Mouse (Mus musculus) heart, embryonic 16.5 days (tissue): ENCODE measurements around the gene Camta1. TPM values are rescaled to one million over a fixed set of nuclear protein-coding genes. Genes with fewer than 3 reads are reported as not detected.

ENCODE experiments used
- ATAC-seq: fragments of 200-750 bp; cut with Nextera tagmentation; replicated peaks from 2 replicates; pipeline ENCODE4 v1.8.0; 2017; ENCODE audit warnings: moderate number of reproducible peaks; ENCODE audit not compliant: insufficient read depth, low FRiP score; ENCODE audit errors: extremely low read depth
- H3K27ac ChIP-seq: fragments of 300-500 bp; sonication (generic); 2 replicates; pipeline ENCODE4 v1.5.1; 2014; ENCODE audit warnings: mild to moderate bottlenecking, low read length, control low read depth, moderate library complexity
- H3K27me3 ChIP-seq: fragments of 300-500 bp; sonication (generic); 2 replicates; pipeline ENCODE4 v1.6.1; 2014; ENCODE audit warnings: low read length, mixed read lengths; ENCODE audit not compliant: control insufficient read depth, insufficient read depth
- H3K36me3 ChIP-seq: fragments of 300-500 bp; sonication (generic); 2 replicates; pipeline ENCODE4 v1.6.1; 2014; ENCODE audit not compliant: control insufficient read depth, insufficient read depth
- H3K4me1 ChIP-seq: fragments of 300-500 bp; sonication (generic); 2 replicates; pipeline ENCODE4 v1.6.1; 2014; ENCODE audit warnings: low read length, mixed read lengths; ENCODE audit not compliant: control insufficient read depth, insufficient read depth
- H3K4me2 ChIP-seq: fragments of 300-500 bp; sonication (generic); 2 replicates; pipeline ENCODE4 v1.6.1; 2014; ENCODE audit warnings: low read depth, mild to moderate bottlenecking, control low read depth, low read length
- H3K4me3 ChIP-seq: fragments of 300-500 bp; sonication (generic); 2 replicates; pipeline ENCODE4 v1.5.1; 2014; ENCODE audit warnings: mild to moderate bottlenecking, control low read depth, low read length
- H3K9ac ChIP-seq: fragments of 300-500 bp; sonication (generic); 2 replicates; pipeline ENCODE4 v1.6.1; 2014; ENCODE audit warnings: low read length, control low read depth
- H3K9me3 ChIP-seq: fragments of 300-500 bp; sonication (generic); replicated peaks from 2 replicates; pipeline ENCODE4 v1.6.1; 2016; ENCODE audit warnings: low read length; ENCODE audit not compliant: control insufficient read depth
- WGBS: fragments of 180-500 bp; shearing (Covaris S2); extraction: QIAGEN DNeasy Blood & Tissue Kit; methylation state at CpG from one replicate; pipeline ENCODE4 v1.1.7; 2014; 5-methylcytosine and 5-hydroxymethylcytosine counted together
- polyA plus RNA-seq: library from polyadenylated mRNA; unstranded; fragments of >200 nt; fragmentation: Nextera tagmentation; extraction: Ambion mirVana; gene quantifications from 2 replicates; pipeline ENCODE4 v1.2.1, GENCODE M21; 2015

Camta1 gene
- polyA plus RNA-seq, 1 experiment from 2014 or later: 141 TPM

- Histone ChIP-seq H3K9me3 (no peaks in the 10 kb centered on the region), H3K4me2 (no peak overlapping the region), H3K4me1 (no peaks in the 10 kb centered on the region; the same call in 1 of the 2 replicates), H3K27me3 (no peaks in the 10 kb centered on the region), H3K4me3 (no peak overlapping the region), H3K9ac (no peak overlapping the region), H3K27ac (no peak overlapping the region), H3K36me3 (no peaks in the 10 kb centered on the region)
- 80% methylated on average over 13 of the region's 13 CpGs for WGBS
- no peak for ATAC-seq
These were observed 189.2 kb downstream of the Camta1 start for GRCm38 (mm10) chr4:151672452-151672851.

DNA sequence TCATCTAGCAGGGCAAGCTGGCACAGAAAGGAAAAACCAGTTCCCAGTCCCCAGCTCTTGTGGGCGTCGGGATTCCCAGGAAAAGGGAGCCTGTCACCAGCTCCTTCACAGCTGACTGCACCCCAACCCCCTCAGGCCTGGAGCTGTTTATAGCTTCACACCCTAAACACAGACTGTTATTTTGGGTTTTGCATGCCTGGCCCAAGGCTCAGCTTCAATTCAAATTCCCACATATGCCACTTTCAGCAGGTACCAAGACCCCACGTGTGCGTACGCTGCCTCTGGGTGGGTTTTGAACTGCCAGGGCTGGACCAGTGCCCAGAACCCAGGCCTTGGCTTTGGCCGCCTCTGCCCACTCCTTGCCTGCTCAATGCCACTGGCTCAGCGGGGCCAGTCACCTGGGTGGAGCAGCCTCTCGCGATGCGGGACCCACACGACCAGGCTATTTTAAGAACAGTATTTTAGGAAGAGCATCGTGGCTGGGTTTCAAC, 195.2 kb downstream of the Camta1 start:
- Histone ChIP-seq H3K27me3 (no peaks in the 10 kb centered on the region), H3K9ac (peak overlapping the region; percentile 21; the same call in 1 of the 2 replicates), H3K9me3 (no peaks in the 10 kb centered on the region), H3K36me3 (no peaks in the 10 kb centered on the region), H3K27ac (peak overlapping the region; percentile 70), H3K4me1 (peaks cover 13% of the 10 kb centered on the region), H3K4me3 (no peak overlapping the region), H3K4me2 (peak overlapping the region; percentile 20)
- WGBS: 39% methylated on average over 12 of the region's 12 CpGs
- ATAC-seq: peak; percentile 84

- WGBS: 76% methylated on average over 9 of the region's 9 CpGs
- Histone ChIP-seq H3K4me3 (no peak overlapping the region), H3K4me1 (peaks cover 7% of the 10 kb centered on the region), H3K36me3 (no peaks in the 10 kb centered on the region), H3K4me2 (no peak overlapping the region), H3K27ac (no peak overlapping the region), H3K27me3 (no peaks in the 10 kb centered on the region), H3K9ac (no peak overlapping the region), H3K9me3 (no peaks in the 10 kb centered on the region)
- ATAC-seq: no peak
These were observed 200.2 kb downstream of the Camta1 start for GRCm38 (mm10) chr4:151661486-151661885.

DNA sequence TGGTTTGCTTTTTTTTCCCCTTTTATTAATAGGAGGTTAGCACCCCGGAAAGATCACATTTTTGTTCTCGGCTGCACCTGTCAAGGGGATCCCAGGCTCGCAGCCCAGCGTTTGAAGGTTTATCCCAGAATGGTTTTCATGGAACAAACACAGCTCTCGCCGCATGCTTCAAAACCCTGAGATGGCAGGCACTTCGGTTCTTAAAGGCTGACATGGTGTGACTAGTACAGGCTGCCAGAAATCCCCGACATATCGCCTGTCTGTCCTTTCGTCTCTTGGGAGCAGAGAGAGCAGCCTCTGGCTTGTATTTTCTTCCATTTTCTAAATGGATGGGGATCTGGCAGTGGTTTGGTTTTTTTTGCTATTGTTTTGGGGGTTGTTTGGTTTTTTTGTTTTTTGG, 205.2 kb downstream of the Camta1 start:
- Histone ChIP-seq H3K4me1 (no peaks in the 10 kb centered on the region), H3K9me3 (no peaks in the 10 kb centered on the region), H3K27me3 (no peaks in the 10 kb centered on the region), H3K9ac (no peak overlapping the region), H3K4me3 (no peak overlapping the region), H3K4me2 (no peak overlapping the region), H3K27ac (no peak overlapping the region), H3K36me3 (no peaks in the 10 kb centered on the region)
- no peak for ATAC-seq
- WGBS: 67% methylated on average over 10 of the region's 10 CpGs

- Histone ChIP-seq H3K4me3 (no peak overlapping the region), H3K9ac (no peak overlapping the region), H3K27me3 (no peaks in the 10 kb centered on the region), H3K27ac (no peak overlapping the region), H3K9me3 (no peaks in the 10 kb centered on the region), H3K4me2 (no peak overlapping the region), H3K36me3 (no peaks in the 10 kb centered on the region), H3K4me1 (no peaks in the 10 kb centered on the region)
- 64% methylated on average over 16 of the region's 16 CpGs for WGBS
- no peak for ATAC-seq
These were observed 205.9 kb downstream of the Camta1 start for GRCm38 (mm10) chr4:151655637-151656385.

DNA sequence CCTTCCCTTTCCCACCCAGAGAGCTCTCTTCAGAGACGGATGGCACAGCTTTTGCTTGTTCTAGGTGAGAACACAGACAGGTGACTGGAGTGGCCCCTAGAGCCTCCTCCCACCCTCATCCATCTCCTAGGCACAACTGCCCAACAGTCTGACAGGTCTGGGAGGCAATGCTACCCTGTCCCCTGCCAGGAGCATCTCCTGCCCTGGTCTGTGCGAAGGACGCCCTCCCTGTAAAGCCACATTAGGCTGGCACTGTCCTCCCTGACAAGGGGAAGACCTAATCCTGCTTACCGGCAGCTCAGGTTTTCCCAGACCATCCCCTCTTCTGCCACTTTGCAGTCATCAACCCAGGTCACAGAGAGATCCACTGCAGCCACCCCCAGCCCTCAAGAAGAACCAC, 206.4 kb downstream of the Camta1 start:
- H3K4me1 ChIP-seq: no peaks in the 10 kb centered on the region
- H3K4me2 ChIP-seq: no peak overlapping the region
- ATAC-seq: no peak
- H3K9me3 ChIP-seq: no peaks in the 10 kb centered on the region
- H3K27ac ChIP-seq: no peak overlapping the region
- no peak overlapping the region for H3K9ac ChIP-seq
- H3K36me3 ChIP-seq: no peaks in the 10 kb centered on the region
- H3K4me3 ChIP-seq: no peak overlapping the region
- WGBS: 48% methylated on average over 4 of the region's 4 CpGs
- H3K27me3 ChIP-seq: no peaks in the 10 kb centered on the region

GRCm38 (mm10) chr4:151642418-151642817, 219.3 kb downstream of the Camta1 start:
- no peak overlapping the region for H3K4me2 ChIP-seq
- no peak overlapping the region for H3K9ac ChIP-seq
- ATAC-seq: no peak
- H3K4me3 ChIP-seq: no peak overlapping the region
- peaks cover 2% of the 10 kb centered on the region; the same call in 1 of the 2 replicates for H3K27me3 ChIP-seq
- no peaks in the 10 kb centered on the region for H3K9me3 ChIP-seq
- no peaks in the 10 kb centered on the region for H3K36me3 ChIP-seq
- peaks cover 4% of the 10 kb centered on the region; the same call in 1 of the 2 replicates for H3K4me1 ChIP-seq
- H3K27ac ChIP-seq: no peak overlapping the region
- 90% methylated on average over 2 of the region's 2 CpGs for WGBS

DNA sequence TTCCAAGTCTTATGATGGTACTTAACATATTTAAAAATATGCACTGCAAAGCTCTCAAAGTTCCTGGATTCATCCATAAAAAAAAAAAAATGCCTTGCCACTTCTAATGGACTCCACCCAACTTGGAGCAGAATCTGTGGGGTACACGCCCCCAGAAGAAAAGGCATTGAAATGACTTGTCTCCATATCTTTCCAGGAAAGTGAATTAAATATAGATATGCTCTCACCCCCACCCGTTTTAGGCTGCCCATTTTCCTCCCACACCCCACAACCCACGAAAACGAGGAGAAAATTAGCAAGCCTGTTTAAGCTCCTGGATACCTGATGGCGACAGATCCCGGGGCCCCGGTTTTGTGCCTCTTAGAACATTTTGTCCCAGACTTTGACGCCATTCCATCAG, 220.7 kb downstream of the Camta1 start:
- Histone ChIP-seq H3K4me1 (peaks cover 6% of the 10 kb centered on the region; the same call in 1 of the 2 replicates), H3K4me3 (no peak overlapping the region), H3K9ac (no peak overlapping the region), H3K36me3 (no peaks in the 10 kb centered on the region), H3K4me2 (no peak overlapping the region), H3K9me3 (no peaks in the 10 kb centered on the region), H3K27ac (no peak overlapping the region), H3K27me3 (peaks cover 2% of the 10 kb centered on the region; the same call in 1 of the 2 replicates)
- no peak for ATAC-seq
- 58% methylated on average over 8 of the region's 8 CpGs for WGBS

DNA sequence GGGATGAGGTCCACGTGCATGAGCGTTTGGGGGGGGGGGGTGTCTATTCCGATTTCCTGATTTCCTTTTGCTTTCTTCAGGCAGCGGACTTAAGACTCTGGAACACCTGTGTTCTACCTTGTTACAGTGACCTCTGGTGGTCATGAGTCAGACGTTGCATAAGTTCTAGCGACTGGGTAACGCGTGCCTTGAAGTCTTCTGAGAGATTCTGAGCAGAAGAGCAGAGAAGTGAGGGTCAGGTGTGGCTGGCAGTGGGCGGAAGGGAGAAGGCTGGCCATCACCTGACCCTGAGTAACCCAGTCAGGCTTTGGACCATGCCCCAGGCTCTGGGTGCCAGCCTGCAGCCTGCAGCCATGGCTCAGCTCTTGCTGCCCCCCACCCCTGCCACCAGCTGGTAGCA, 222.7 kb downstream of the Camta1 start:
- 23% methylated on average over 9 of the region's 9 CpGs for WGBS
- no peak overlapping the region for H3K4me3 ChIP-seq
- no peak for ATAC-seq
- H3K4me2 ChIP-seq: no peak overlapping the region
- no peak overlapping the region for H3K27ac ChIP-seq
- peaks cover 2% of the 10 kb centered on the region; the same call in 1 of the 2 replicates for H3K27me3 ChIP-seq
- H3K9me3 ChIP-seq: no peaks in the 10 kb centered on the region
- no peaks in the 10 kb centered on the region for H3K36me3 ChIP-seq
- H3K4me1 ChIP-seq: peaks cover 11% of the 10 kb centered on the region
- no peak overlapping the region for H3K9ac ChIP-seq
